Mouse (Mus musculus): ENCODE data around the gene Aldh1a3.

Aldh1a3 gene

GRCm38 (mm10) chr7:66369071-66369933 is 58.0 kb downstream of the Aldh1a3 start:
- DNase-seq, result no peak

GRCm38 (mm10) chr7:66365904-66366303 is 61.4 kb downstream of the Aldh1a3 start, which contains the start of gene Gm10974:
TSS of gene Gm10974 (plus strand) at chr7:66365905.
- DNase-seq, result no peak

- DNase-seq, result no peak
Measured at GRCm38 (mm10) chr7:66365411-66365810, 61.9 kb downstream of the Aldh1a3 start.

- no peak for DNase-seq
Measured at GRCm38 (mm10) chr7:66364491-66364890, 62.8 kb downstream of the Aldh1a3 start.

- no peak for DNase-seq
Measured at GRCm38 (mm10) chr7:66359044-66359443, 68.3 kb downstream of the Aldh1a3 start.

GRCm38 (mm10) chr7:66358461-66358860 is 68.9 kb downstream of the Aldh1a3 start:
- DNase-seq, result no peak

GRCm38 (mm10) chr7:66355791-66356522 is 71.4 kb downstream of the Aldh1a3 start:
- DNase-seq, result no peak

- no peak for DNase-seq
Measured at GRCm38 (mm10) chr7:66354911-66355310, 72.4 kb downstream of the Aldh1a3 start.

- DNase-seq, result no peak
Measured at GRCm38 (mm10) chr7:66351074-66351473, 76.2 kb downstream of the Aldh1a3 start.

GRCm38 (mm10) chr7:66349670-66350069 is 77.6 kb downstream of the Aldh1a3 start:
- DNase-seq, result no peak

- no peak for DNase-seq
Measured at GRCm38 (mm10) chr7:66348588-66348987, 78.7 kb downstream of the Aldh1a3 start.

GRCm38 (mm10) chr7:66346959-66347663 is 80.2 kb downstream of the Aldh1a3 start:
- DNase-seq, result no peak

GRCm38 (mm10) chr7:66343307-66343706 is 84.0 kb downstream of the Aldh1a3 start:
- no peak for DNase-seq

GRCm38 (mm10) chr7:66342831-66343230 is 84.5 kb downstream of the Aldh1a3 start:
- no peak for DNase-seq

- DNase-seq, result peak; percentile 44
Measured at GRCm38 (mm10) chr7:66342323-66342722, 85.0 kb downstream of the Aldh1a3 start.
